Mouse (Mus musculus): ENCODE results near the gene Tnfsf13. TPM values are rescaled to one million over a fixed set of nuclear protein-coding genes. Genes with fewer than 3 reads are reported as not detected.

Gene Tnfsf13
- polyA plus RNA-seq, 1 experiment from 2014 or later: 0.43 TPM

DNA sequence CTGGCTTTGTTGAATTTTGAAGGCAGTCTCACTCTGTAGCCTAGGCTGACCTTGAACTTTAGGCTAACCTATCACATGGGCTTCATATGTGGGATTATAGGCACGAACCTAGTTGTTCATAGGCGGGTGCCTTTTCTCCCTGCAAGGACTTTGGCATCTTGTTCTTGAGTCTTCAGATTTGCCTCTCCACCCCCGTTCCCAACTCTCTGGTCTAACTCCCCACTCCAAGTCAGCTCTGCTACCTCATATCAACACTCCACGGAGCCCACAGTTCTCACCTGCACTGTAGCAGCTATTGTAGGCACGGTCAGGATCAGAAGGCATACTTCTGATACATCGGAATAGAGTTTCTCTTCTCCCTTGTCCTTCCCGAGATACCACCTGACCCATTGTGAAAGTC lies 2.0 kb downstream of the Tnfsf13 start:
- peak overlapping the region; percentile 65; the same call in 1 of the 2 replicates for H3K27ac ChIP-seq
- H3K9me3 ChIP-seq (replicated peaks; ENCODE audit: low read length): no peaks in the 10 kb centered on the region
- DNase-seq (ENCODE audit: low spot score): no peak
- no peak overlapping the region for H3K9ac ChIP-seq (ENCODE audit: low read depth, low read length)
- 74% methylated on average over 7 of the region's 7 CpGs for WGBS
- H3K4me2 ChIP-seq (ENCODE audit: low read length): no peak overlapping the region
- H3K4me1 ChIP-seq (replicated peaks; ENCODE audit: insufficient read depth, low read length): peaks cover 23% of the 10 kb centered on the region
- H3K4me3 ChIP-seq (replicated peaks; ENCODE audit: low read depth, low read length): no peak overlapping the region
- no peak for ATAC-seq (replicated peaks; ENCODE audit: low FRiP score, low read depth)
- H3K36me3 ChIP-seq (ENCODE audit: insufficient read depth, low read length): 0 out of 2 replicates have a peak, but pooled peaks cover 6% of the 10 kb centered on the region
- no peaks in the 10 kb centered on the region for H3K27me3 ChIP-seq (ENCODE audit: insufficient read depth, low read length)
- no peak for TF ChIP-seq CTCF (IDR thresholded peaks at IDR 0.05; ENCODE audit: low read depth)

- no peaks in the 10 kb centered on the region for H3K27me3 ChIP-seq (ENCODE audit: insufficient read depth, low read length)
- H3K4me1 ChIP-seq (replicated peaks; ENCODE audit: insufficient read depth, low read length): peaks cover 23% of the 10 kb centered on the region
- no peaks in the 10 kb centered on the region for H3K9me3 ChIP-seq (replicated peaks; ENCODE audit: low read length)
- H3K9ac ChIP-seq (ENCODE audit: low read depth, low read length): peak overlapping the region; percentile 33; the same call in 1 of the 2 replicates
- WGBS: 16% methylated on average over 12 of the region's 12 CpGs
- H3K27ac ChIP-seq: peak overlapping the region; percentile 90
- DNase-seq (ENCODE audit: low spot score) (peak; percentile 97), ATAC-seq (replicated peaks; ENCODE audit: low FRiP score, low read depth) (no peak)
- H3K4me3 ChIP-seq (replicated peaks; ENCODE audit: low read depth, low read length): no peak overlapping the region; the same call in 1 of the 2 replicates
- peak; percentile 99 for TF ChIP-seq CTCF (IDR thresholded peaks at IDR 0.05; ENCODE audit: low read depth)
- H3K4me2 ChIP-seq (ENCODE audit: low read length): peak overlapping the region; percentile 90
- H3K36me3 ChIP-seq (ENCODE audit: insufficient read depth, low read length): peaks cover 10% of the 10 kb centered on the region; the same call in 1 of the 2 replicates
Measured at GRCm38 (mm10) chr11:69682840-69683533, 2.6 kb downstream of the Tnfsf13 start.

GRCm38 (mm10) chr11:69682209-69682839 lies 3.3 kb downstream of the Tnfsf13 start:
- WGBS: 23% methylated on average over 24 of the region's 24 CpGs
- H3K4me1 ChIP-seq (replicated peaks; ENCODE audit: insufficient read depth, low read length): peaks cover 23% of the 10 kb centered on the region
- no peak for DNase-seq (ENCODE audit: low spot score)
- ATAC-seq (replicated peaks; ENCODE audit: low FRiP score, low read depth): no peak
- TF ChIP-seq CTCF (IDR thresholded peaks at IDR 0.05; ENCODE audit: low read depth): no peak
- peak overlapping the region; percentile 90 for H3K27ac ChIP-seq
- no peaks in the 10 kb centered on the region for H3K9me3 ChIP-seq (replicated peaks; ENCODE audit: low read length)
- H3K36me3 ChIP-seq (ENCODE audit: insufficient read depth, low read length): peaks cover 17% of the 10 kb centered on the region; the same call in 1 of the 2 replicates
- no peaks in the 10 kb centered on the region for H3K27me3 ChIP-seq (ENCODE audit: insufficient read depth, low read length)
- peak overlapping the region; percentile 85 for H3K4me3 ChIP-seq (replicated peaks; ENCODE audit: low read depth, low read length)
- H3K9ac ChIP-seq (ENCODE audit: low read depth, low read length): peak overlapping the region; percentile 51; the same call in 1 of the 2 replicates
- peak overlapping the region; percentile 90 for H3K4me2 ChIP-seq (ENCODE audit: low read length)

GRCm38 (mm10) chr11:69681314-69682208 lies 4.0 kb downstream of the Tnfsf13 start, which contains the start of gene Senp3:
TSS of gene Senp3 (minus strand) at chr11:69682084.
- Histone ChIP-seq H3K4me1 (replicated peaks; ENCODE audit: insufficient read depth, low read length) (peaks cover 20% of the 10 kb centered on the region), H3K4me3 (replicated peaks; ENCODE audit: low read depth, low read length) (peak within 1 kb of the TSS; percentile 85), H3K4me2 (ENCODE audit: low read length) (peak within 1 kb of the TSS; percentile 90), H3K9ac (ENCODE audit: low read depth, low read length) (peak within 1 kb of the TSS; percentile 87), H3K36me3 (ENCODE audit: insufficient read depth, low read length) (peaks cover 21% of the 10 kb centered on the region; the same call in 1 of the 2 replicates), H3K27me3 (ENCODE audit: insufficient read depth, low read length) (no peaks in the 10 kb centered on the region), H3K27ac (peak within 1 kb of the TSS; percentile 90), H3K9me3 (replicated peaks; ENCODE audit: low read length) (no peaks in the 10 kb centered on the region)
- under 1% methylated on average over 78 of the region's 80 CpGs for WGBS
- DNase-seq (ENCODE audit: low spot score) (peak; percentile 98), ATAC-seq (replicated peaks; ENCODE audit: low FRiP score, low read depth) (peak; percentile 93)
- no peak for TF ChIP-seq CTCF (IDR thresholded peaks at IDR 0.05; ENCODE audit: low read depth)

- Histone ChIP-seq H3K4me3 (replicated peaks; ENCODE audit: low read depth, low read length) (no peak overlapping the region; the same call in 1 of the 2 replicates), H3K4me2 (ENCODE audit: low read length) (peak overlapping the region; percentile 90), H3K4me1 (replicated peaks; ENCODE audit: insufficient read depth, low read length) (peaks cover 10% of the 10 kb centered on the region; the same call in 1 of the 2 replicates), H3K27me3 (ENCODE audit: insufficient read depth, low read length) (no peaks in the 10 kb centered on the region), H3K9me3 (replicated peaks; ENCODE audit: low read length) (no peaks in the 10 kb centered on the region), H3K9ac (ENCODE audit: low read depth, low read length) (no peak overlapping the region), H3K27ac (no peak overlapping the region), H3K36me3 (ENCODE audit: insufficient read depth, low read length) (peaks cover 27% of the 10 kb centered on the region)
- WGBS: 88% methylated on average over 30 of the region's 30 CpGs
- TF ChIP-seq CTCF (IDR thresholded peaks at IDR 0.05; ENCODE audit: low read depth): no peak
- DNase-seq (ENCODE audit: low spot score) (no peak), ATAC-seq (replicated peaks; ENCODE audit: low FRiP score, low read depth) (no peak)
Measured at GRCm38 (mm10) chr11:69680136-69680855, 5.3 kb downstream of the Tnfsf13 start.

Measured in kidney, postnatal 0 days (tissue).